Mouse (Mus musculus) E14TG2a.4 (cell line): ENCODE measurements around the gene Rptor.

ENCODE experiments used
- H3K27me3 ChIP-seq: 2 replicates; pipeline ENCODE4 v1.6.1; 2014; ENCODE audit warnings: low read length, control low read depth; ENCODE audit not compliant: insufficient read depth
- H3K36me3 ChIP-seq: 2 replicates; pipeline ENCODE4 v1.6.1; 2014; ENCODE audit warnings: low read length, control low read depth; ENCODE audit not compliant: insufficient read depth
- H3K4me1 ChIP-seq: replicated peaks from 2 replicates; pipeline ENCODE4 v1.6.1; 2014; ENCODE audit warnings: low read depth, low read length, control low read depth
- H3K4me3 ChIP-seq: replicated peaks from 2 replicates; pipeline ENCODE4 v1.5.1; 2014; ENCODE audit warnings: mild to moderate bottlenecking, low read length
- H3K9me3 ChIP-seq: 2 replicates; pipeline ENCODE4 v1.6.1; 2014; ENCODE audit warnings: low read length, control low read depth
- CTCF ChIP-seq: conservative IDR thresholded peaks from 2 replicates; pipeline ENCODE4 v1.5.1; 2014; ENCODE audit warnings: low read length
- NANOG ChIP-seq: IDR thresholded peaks from 2 replicates; pipeline ENCODE4 v1.6.1; 2014; ENCODE audit warnings: borderline replicate concordance, low read length, mixed read lengths
- POU5F1 ChIP-seq: IDR thresholded peaks from 2 replicates; pipeline ENCODE4 v1.6.1; 2014; ENCODE audit warnings: low read length, borderline replicate concordance

Gene Rptor

DNA sequence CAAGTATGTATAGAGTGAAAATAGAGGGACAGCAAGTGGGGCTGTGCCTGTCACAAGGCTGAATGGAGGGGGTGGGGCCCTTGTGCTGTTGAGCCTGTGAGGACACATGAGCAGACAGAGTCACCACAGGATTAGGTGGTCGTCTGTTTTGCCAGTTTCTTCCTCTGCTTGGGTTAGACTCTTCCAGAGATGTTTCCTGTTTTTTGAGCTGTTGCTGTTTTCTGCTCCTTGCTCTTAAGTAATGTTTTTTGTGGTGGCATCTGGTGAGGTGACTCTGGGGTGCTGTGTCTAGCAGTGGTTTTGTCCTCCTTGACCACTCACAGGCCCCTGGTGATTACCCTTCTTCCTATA, 90.2 kb downstream of the Rptor start:
- no peaks in the 10 kb centered on the region for H3K27me3 ChIP-seq
- H3K4me3 ChIP-seq: no peak overlapping the region
- TF ChIP-seq NANOG (no peak), POU5F1 (no peak), CTCF (no peak)
- H3K36me3 ChIP-seq: peaks cover 28% of the 10 kb centered on the region
- peaks cover 4% of the 10 kb centered on the region; the same call in 1 of the 2 replicates for H3K9me3 ChIP-seq
- peaks cover 76% of the 10 kb centered on the region for H3K4me1 ChIP-seq

DNA sequence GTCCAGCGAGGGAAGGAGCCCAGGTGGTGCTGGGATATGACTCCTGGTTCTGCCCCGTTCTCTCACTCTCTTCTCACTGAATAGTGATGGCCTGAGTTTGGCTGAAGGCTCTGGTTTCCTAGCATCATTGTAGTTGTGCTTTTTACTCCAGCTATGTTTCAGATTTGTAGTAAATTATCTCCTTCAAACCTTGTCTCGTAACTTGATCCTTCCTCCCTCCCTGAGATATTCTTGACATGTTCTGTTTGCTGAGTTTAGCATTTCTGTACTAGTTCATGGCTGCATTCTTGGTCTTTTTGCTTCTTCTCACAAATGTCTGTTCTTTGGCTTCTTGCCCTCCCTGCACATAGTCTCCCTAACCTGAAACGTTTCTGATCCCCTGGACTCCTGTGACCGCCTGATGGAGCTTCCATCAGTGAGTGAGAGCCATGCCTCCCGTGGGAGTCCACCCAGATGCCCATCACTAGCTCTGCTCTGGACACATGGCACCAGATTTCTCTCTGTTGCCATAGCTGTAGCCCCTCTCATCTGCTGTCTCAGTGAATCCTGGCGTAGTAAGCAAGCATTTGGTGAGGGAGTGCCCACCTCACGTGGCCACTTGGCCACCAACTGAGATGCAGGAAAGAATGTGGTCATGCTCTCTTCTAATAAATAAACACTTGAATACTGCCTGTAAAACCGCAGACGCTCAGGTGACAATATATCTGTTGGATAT, 91.6 kb downstream of the Rptor start:
- Histone ChIP-seq H3K27me3 (no peaks in the 10 kb centered on the region), H3K36me3 (peaks cover 16% of the 10 kb centered on the region; the same call in 1 of the 2 replicates), H3K4me1 (peaks cover 68% of the 10 kb centered on the region), H3K4me3 (no peak overlapping the region), H3K9me3 (peaks cover 4% of the 10 kb centered on the region; the same call in 1 of the 2 replicates)
- no peak for TF ChIP-seq NANOG
- no peak for TF ChIP-seq POU5F1
- no peak for TF ChIP-seq CTCF

DNA sequence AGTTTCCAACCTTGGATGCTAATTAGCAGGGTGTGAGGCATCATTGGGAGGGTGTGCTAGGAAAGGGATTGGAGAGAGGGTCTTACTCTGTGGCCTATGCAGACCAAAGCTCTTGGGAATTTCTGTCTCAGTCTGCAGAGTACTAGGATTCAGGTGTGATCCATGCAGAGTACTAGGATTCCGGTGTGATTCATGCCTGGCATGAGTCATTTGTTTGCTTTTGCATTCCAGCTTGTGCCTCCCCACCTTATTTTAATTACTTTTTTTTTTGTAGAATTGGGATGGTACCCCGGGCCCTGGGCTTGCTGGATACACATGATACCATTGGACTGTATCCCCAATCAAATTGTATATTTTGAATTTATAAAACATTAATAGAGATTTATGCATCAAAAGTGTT, 93.7 kb downstream of the Rptor start:
- peaks cover 57% of the 10 kb centered on the region for H3K4me1 ChIP-seq
- no peaks in the 10 kb centered on the region for H3K27me3 ChIP-seq
- no peak overlapping the region for H3K4me3 ChIP-seq
- peaks cover 12% of the 10 kb centered on the region; the same call in 1 of the 2 replicates for H3K36me3 ChIP-seq
- TF ChIP-seq NANOG (no peak), CTCF (no peak), POU5F1 (no peak)
- peaks cover 4% of the 10 kb centered on the region; the same call in 1 of the 2 replicates for H3K9me3 ChIP-seq

DNA sequence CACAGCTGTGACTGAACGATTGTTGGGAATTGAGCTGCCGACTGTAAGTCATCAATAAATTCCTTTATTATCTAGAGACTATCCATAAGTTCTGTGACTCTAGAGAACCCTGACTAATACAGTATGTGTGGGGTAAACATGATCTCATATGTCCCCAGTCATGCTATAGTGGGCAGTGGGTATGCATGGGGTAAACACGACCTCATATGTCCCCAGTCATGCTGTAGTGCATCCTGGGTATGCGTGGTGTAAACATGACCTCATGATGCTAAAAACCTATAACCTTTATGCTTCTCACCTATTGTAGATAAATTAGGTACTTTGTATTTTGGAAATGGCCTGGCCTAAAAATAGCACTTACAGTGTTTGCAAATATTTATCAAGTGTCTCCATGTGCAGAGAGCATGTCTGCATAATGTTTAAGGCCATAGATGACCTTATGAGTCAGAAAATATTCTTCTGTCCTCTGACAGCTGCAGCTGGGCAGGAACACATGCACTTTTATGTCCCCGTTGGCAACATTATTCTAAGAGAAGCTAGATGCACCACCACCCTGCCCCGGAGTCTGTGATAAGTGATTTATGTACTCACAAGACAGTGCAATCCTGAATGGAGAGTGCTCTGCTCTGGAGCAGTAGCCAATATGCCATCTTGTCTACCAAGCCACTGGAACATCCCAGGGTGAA, 102.8 kb downstream of the Rptor start:
- H3K4me1 ChIP-seq: peaks cover 10% of the 10 kb centered on the region
- H3K27me3 ChIP-seq: no peaks in the 10 kb centered on the region
- no peaks in the 10 kb centered on the region for H3K9me3 ChIP-seq
- H3K4me3 ChIP-seq: no peak overlapping the region
- H3K36me3 ChIP-seq: peaks cover 18% of the 10 kb centered on the region
- TF ChIP-seq CTCF (no peak), POU5F1 (no peak), NANOG (no peak)

DNA sequence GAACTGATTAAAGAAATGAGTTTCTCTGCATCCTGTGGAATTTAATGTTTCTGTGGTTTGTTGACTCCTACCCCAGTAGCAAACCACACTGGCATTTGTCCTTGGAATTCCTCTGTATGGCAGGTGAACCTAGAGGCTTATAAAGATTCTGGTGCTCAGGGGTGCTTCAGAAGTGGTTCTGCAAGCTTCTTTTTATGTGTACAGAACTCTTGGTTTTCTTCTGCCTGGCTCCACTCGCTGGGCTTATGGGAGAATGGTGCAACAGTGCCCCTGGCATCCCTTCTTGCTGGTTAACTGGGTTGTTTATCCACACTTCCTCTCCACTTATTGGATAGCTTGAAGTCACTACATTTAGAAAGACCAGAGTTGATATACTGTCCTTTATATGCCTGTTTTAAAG, 104.6 kb downstream of the Rptor start:
- no peak overlapping the region for H3K4me3 ChIP-seq
- peaks cover 10% of the 10 kb centered on the region for H3K4me1 ChIP-seq
- TF ChIP-seq POU5F1: no peak
- no peak for TF ChIP-seq NANOG
- no peak for TF ChIP-seq CTCF
- peaks cover 29% of the 10 kb centered on the region for H3K36me3 ChIP-seq
- no peaks in the 10 kb centered on the region for H3K9me3 ChIP-seq
- no peaks in the 10 kb centered on the region for H3K27me3 ChIP-seq

DNA sequence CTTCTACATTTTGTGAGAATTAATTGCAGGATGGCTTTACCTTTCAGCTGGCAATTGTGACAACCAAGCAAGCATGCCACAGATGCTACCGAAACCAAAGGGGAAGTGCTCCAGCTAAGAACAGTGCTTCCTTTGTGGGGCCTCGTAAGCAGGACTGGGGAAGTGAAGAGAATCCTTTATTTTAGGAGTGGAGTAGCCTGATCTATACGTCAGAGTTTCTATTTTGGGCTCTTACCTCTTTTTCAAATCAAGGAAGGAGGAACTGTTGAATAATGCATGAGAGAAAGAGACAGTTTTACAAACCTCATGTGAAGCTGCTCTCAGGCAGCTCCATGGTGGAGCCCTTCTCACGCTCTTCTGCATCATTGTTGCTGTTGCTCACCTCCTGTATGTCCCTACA, 106.5 kb downstream of the Rptor start:
- H3K4me1 ChIP-seq: peaks cover 14% of the 10 kb centered on the region
- H3K27me3 ChIP-seq: no peaks in the 10 kb centered on the region
- H3K4me3 ChIP-seq: no peak overlapping the region
- no peak for TF ChIP-seq CTCF
- TF ChIP-seq POU5F1: no peak
- TF ChIP-seq NANOG: no peak
- H3K9me3 ChIP-seq: no peaks in the 10 kb centered on the region
- peaks cover 34% of the 10 kb centered on the region for H3K36me3 ChIP-seq

DNA sequence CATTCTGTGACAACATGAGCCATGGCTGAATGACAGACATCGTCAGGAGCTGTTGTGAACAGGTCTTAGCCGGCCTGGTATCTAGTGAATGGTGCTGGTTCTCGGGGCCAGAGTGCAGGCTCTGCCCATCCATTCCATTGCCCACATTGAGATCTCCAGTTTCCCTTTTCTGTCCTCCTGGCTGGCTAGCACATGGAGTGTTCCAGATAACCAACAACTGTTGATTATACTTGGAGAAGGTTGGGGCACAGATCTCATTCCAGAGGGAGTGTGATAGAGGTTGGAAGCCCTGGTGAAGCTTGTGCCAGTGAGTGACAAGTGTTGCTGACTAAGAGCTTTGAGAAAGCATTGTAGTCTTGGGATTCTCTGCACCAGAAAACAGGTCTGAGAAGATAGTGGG, 107.6 kb downstream of the Rptor start:
- Histone ChIP-seq H3K36me3 (peaks cover 34% of the 10 kb centered on the region), H3K27me3 (no peaks in the 10 kb centered on the region), H3K9me3 (no peaks in the 10 kb centered on the region), H3K4me3 (no peak overlapping the region), H3K4me1 (peaks cover 25% of the 10 kb centered on the region)
- TF ChIP-seq CTCF (no peak), NANOG (no peak), POU5F1 (no peak)

DNA sequence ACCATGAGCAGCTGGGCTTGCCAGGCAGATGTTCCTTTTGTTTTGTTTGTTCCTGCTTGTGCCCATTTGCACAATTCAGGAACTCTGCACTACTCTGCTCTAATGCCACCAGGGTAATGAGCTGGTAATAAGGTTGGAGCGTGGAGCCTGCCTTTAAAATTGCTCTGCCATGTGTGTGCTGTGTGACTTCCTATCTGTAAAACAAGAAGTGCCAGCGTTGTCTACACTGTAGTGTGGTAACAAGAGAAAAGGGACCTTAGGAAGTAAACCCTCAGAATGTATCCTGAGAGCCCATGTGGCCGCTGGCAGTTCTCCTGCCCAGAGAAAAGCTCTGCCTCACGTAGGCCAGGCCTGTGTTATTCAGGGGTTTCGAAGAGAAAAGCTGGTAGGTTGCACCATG, 108.1 kb downstream of the Rptor start:
- no peak for TF ChIP-seq NANOG
- no peak for TF ChIP-seq CTCF
- TF ChIP-seq POU5F1: no peak
- H3K36me3 ChIP-seq: peaks cover 34% of the 10 kb centered on the region
- no peaks in the 10 kb centered on the region for H3K9me3 ChIP-seq
- H3K4me1 ChIP-seq: peaks cover 29% of the 10 kb centered on the region
- H3K4me3 ChIP-seq: no peak overlapping the region
- H3K27me3 ChIP-seq: no peaks in the 10 kb centered on the region

DNA sequence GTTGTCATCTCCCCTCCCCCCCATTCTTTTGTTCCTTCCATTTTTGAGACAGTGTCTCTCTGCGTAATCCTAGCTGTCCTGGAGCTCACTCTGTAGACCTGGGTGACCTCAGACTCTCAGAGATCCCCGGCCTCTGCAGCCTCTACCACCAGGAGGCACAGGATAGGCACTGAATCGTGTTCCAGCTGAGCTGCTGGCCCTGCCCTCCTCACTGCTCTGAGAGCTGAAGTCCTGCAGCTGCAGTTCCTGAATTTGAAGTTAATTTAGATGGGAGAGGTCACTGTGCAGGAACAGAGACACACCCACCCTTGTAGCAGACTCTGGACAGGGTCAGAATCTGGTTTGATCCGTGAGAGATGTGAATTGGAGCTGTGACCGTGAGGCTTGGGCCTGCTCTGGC, 112.7 kb downstream of the Rptor start:
- peaks cover 36% of the 10 kb centered on the region for H3K4me1 ChIP-seq
- H3K4me3 ChIP-seq: no peak overlapping the region
- peaks cover 27% of the 10 kb centered on the region for H3K36me3 ChIP-seq
- no peaks in the 10 kb centered on the region for H3K27me3 ChIP-seq
- H3K9me3 ChIP-seq: no peaks in the 10 kb centered on the region
- TF ChIP-seq POU5F1 (no peak), CTCF (no peak), NANOG (no peak)
